Mouse (Mus musculus) testis, adult 2 months (tissue): ENCODE results near the gene Col4a1.

Source experiments
- CTCF ChIP-seq: fragments of 200-500 bp; IDR thresholded peaks from 2 replicates; pipeline ENCODE4 v1.5.1; 2012; ENCODE audit warnings: low read depth, mild to moderate bottlenecking, inconsistent platforms, low read length, moderate library complexity; ENCODE audit not compliant: control insufficient read depth, insufficient read depth, insufficient replicate concordance
- POLR2A ChIP-seq: fragments of 200-500 bp; IDR thresholded peaks from 2 replicates; pipeline ENCODE4 v1.6.1; 2012; ENCODE audit warnings: low read depth, mild to moderate bottlenecking, inconsistent platforms, low read length, moderate library complexity; ENCODE audit not compliant: control insufficient read depth

DNA sequence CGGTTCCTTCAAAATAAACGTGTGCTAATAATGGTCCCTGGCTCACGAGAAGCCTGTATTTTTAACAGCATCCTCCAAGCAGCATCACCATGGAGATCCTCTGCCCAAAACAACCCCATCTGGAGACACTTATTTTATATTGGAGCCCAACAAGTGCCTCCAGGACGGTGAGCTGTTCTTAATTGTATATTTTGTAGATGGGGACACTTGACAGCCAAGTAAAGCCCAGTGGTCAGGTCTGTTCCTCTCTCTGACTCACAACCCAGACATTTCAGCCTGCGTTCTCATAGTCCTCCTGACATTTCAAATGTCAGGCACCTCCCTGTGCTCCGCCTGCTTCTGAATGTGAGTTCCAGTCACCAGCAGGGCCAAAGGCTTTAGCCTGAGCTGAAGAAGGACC, 43.9 kb downstream of the Col4a1 start:
- TF ChIP-seq POLR2A, result no peak
- TF ChIP-seq CTCF, result no peak
